Mouse (Mus musculus): ENCODE results near the gene Slmap.

- TF ChIP-seq CTCF (IDR thresholded peaks at IDR 0.05; ENCODE audit: borderline replicate concordance, insufficient read depth, low read depth, low read length) = peak; percentile 87
- TF ChIP-seq POLR2A (IDR thresholded peaks at IDR 0.05; ENCODE audit: borderline replicate concordance, insufficient read depth, low read length) = no peak
Observed at GRCm38 (mm10) chr14:26491150-26491549, 43.6 kb downstream of the Slmap start.

Measured in cerebellum, adult 2 months (tissue).